Mouse (Mus musculus): ENCODE measurements at regions not wholly inside any gene's neighbourhood (a gene's known extent, or its start where the extent isn't known, plus 50 kb on each side); places are given as distances from the start of the nearest gene placed in this dataset.

GRCm38 (mm10) chr5:33511529-33512252 is 77.9 kb upstream of the Nkx1-1 start:
- no peak for DNase-seq

DNA sequence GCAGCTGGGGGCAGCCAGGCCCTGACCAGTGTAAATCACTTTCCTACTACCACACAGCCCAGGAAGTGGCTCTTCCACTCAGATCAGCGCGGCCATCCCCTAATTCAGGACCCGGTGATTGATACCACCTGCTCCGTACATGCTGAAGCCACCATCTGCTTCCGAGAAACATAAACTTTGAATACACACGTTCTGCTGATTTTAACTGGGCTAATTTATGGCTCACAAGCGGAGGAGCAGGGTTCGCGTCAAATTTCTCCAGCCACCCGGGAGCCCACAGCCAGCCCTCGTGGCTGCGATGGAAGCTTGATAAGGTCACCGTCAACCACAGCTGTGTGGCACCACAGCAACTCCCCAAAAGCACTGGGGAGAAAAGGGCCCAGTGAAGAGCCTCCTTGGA is 72.0 kb upstream of the Nkx1-1 start:
- DNase-seq = no peak

DNA sequence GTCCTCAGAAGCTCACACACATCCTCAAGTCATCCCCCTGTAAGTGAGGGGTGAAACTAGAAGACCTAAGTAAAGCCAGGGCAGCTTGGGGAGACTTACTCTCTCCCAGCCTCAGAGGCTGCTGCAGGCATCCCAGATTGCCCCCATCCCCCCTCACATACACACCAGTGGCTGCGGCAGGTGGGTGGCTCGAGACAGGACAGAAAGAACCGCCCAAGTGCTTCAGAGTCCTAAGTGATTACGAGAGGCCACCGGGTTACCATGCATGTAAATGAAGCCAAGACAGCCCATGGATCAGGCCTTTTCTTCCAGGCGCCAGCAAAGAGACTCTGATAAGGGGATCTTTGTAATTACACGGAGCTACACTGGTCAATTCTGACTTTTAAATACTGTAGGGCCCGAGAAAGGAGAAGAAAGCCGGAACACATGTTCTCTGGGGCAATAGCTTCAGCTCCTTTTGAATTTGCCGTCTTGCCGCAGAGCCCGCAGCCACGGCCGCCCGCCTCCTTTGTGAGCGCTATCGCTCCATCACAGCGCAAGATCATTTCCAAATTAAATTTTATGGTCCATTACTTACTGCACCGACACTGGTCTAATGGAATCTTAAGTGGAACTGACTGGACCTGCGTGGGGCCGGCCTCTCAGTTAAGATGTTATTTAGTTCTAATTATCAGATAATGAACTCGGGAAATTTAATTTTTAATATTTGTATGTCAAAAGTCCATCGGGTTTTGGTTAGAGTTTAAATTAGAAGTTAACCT is 68.1 kb upstream of the Nkx1-1 start:
- DNase-seq = no peak

DNA sequence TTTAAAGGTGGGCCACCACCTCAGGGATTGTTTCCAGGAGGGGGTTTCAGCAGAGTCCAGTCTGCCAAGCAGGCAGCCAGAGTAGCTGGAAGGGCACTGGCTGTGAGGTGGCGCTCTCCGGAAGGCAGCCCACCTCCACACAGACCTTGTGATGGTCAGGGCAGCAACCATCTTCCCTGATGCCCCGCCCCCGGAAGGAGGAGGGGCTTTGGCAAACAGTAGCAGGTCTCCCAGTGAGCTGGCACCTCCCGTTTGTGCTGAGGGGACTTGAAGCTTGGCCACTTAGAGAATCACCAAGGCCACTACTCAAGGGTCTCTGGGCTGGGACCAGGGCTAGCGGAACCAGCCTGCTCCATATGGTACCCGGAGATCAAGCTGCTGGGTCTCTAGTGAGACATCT is 67.4 kb upstream of the Nkx1-1 start:
- no peak for DNase-seq

GRCm38 (mm10) chr5:33495900-33496529 is 62.2 kb upstream of the Nkx1-1 start:
- DNase-seq = peak; percentile 78

GRCm38 (mm10) chr5:33495276-33495675 is 61.5 kb upstream of the Nkx1-1 start:
- no peak for DNase-seq

GRCm38 (mm10) chr5:33492604-33493315 is 59.0 kb upstream of the Nkx1-1 start:
- DNase-seq = no peak

- DNase-seq = no peak
Measured at GRCm38 (mm10) chr5:33489286-33489685, 55.5 kb upstream of the Nkx1-1 start.

- DNase-seq = no peak
Measured at GRCm38 (mm10) chr5:33488152-33488561, 54.4 kb upstream of the Nkx1-1 start.

- no peak for DNase-seq
Measured at GRCm38 (mm10) chr5:33485765-33486164, 52.0 kb upstream of the Nkx1-1 start.

Data from cerebellum, adult 9-10 months (tissue).